Comparison of ENCODE assay signal across 8 mouse cellular contexts in the genomic region with DNA sequence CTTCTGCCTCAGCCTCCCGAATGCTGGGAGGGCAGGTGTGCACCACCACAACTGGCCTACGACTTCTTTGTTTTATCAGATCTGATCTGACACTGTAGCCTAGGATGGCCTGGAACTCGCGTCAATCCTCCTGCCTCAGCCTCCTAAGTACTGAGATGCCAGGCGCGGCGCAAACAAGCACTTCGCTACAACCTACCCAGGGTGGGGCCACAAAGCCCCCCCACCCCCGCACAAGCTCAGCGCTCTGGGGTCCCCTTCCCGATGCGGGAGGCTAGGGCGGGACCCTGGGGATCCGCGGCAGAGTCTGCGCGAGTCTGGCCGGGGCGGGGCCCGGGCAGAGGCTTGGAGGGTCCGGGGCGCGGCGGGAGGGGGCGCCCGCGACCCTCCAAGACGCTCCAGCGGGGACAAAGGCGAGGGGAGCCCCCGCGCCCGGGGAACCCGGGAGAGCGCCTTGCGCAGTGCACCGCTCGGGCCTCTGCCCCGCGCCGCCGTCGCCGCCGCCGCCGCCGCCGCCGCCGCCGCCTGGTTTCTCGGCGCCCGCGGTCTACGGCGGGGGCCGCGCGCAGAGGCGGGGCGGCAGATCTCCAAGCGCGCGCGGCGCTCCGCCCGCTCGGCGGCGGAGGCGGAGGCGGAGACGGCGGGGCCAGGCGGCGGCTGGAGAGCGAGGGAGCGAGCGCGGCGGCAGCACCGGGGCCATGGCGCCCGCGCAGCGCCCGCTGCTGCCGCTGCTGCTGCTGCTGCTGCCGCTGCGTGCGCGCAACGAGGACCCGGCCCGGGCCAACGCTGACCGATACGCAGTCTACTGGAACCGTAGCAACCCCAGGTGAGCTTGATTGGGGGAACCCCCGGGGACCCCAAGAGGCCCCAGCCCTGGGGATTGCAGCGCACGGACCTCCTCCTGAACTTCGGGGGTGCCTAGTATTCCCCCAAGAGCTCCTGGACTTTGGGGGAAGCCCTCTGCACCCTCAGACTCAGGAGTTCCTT. TPM values are rescaled to one million over a fixed set of nuclear protein-coding genes. Genes with fewer than 3 reads are reported as not detected.
DNase-seq lines count a peak whose midpoint lies in the region; ATAC-seq and TF ChIP-seq lines count a peak whose summit lies in the region.

A gene (plus strand): TSS at position 415 of the 984 bp plus-strand sequence.

- H3K27ac ChIP-seq in limb, embryonic 13.5 days = peak within 1 kb of the TSS; percentile 73
- H3K27ac ChIP-seq in olfactory bulb, adult 2 months (ENCODE audit: insufficient read depth, low read depth, low read length) = peak within 1 kb of the TSS; percentile 58

- H3K9me3 ChIP-seq in G1E (replicated peaks) = no peaks in the 10 kb centered on the region
- no peaks in the 10 kb centered on the region for H3K9me3 ChIP-seq in limb, embryonic 13.5 days

- peaks cover 23% of the 10 kb centered on the region for H3K4me1 ChIP-seq in G1E (ENCODE audit: insufficient read depth, low read depth, low read length)
- H3K4me1 ChIP-seq in limb, embryonic 13.5 days = peaks cover 34% of the 10 kb centered on the region
- peaks cover 21% of the 10 kb centered on the region for H3K4me1 ChIP-seq in olfactory bulb, adult 2 months (ENCODE audit: control insufficient read depth, insufficient read depth, low read length)

- peak within 1 kb of the TSS; percentile 63; the same call in 1 of the 2 replicates for H3K4me3 ChIP-seq in G1E (ENCODE audit: low read depth, low read length)
- peak within 1 kb of the TSS; percentile 86 for H3K4me3 ChIP-seq in limb, embryonic 13.5 days
- peak within 1 kb of the TSS; percentile 90 for H3K4me3 ChIP-seq in olfactory bulb, adult 2 months (ENCODE audit: insufficient read depth, low read depth, low read length)

- H3K36me3 ChIP-seq in G1E (replicated peaks) = peaks cover 24% of the 10 kb centered on the region
- peaks cover 22% of the 10 kb centered on the region for H3K36me3 ChIP-seq in limb, embryonic 13.5 days

- peaks cover 65% of the 10 kb centered on the region for H3K27me3 ChIP-seq in G1E (ENCODE audit: insufficient read depth, low read length)
- H3K27me3 ChIP-seq in limb, embryonic 13.5 days = no peaks in the 10 kb centered on the region

- TF ChIP-seq POLR2A in olfactory bulb, adult 2 months (IDR thresholded peaks at IDR 0.05; ENCODE audit: insufficient read depth, low read depth, low read length) = peak; percentile 66

- H3K4me2 ChIP-seq in limb, embryonic 13.5 days (replicated peaks) = peak within 1 kb of the TSS; percentile 97

- no peak for TF ChIP-seq CTCF in G1E (IDR thresholded peaks at IDR 0.05; ENCODE audit: low read depth, low read length)
- no peak for TF ChIP-seq CTCF in olfactory bulb, adult 2 months (IDR thresholded peaks at IDR 0.05; ENCODE audit: insufficient read depth, low read depth, low read length)

- 2% methylated on average over 86 of the region's 106 CpGs for WGBS in limb, embryonic 13.5 days
- WGBS in olfactory bulb, adult 2 months = 6% methylated on average over 96 of the region's 106 CpGs

- peak in 1 of 2 experiments; percentile 69 for DNase-seq in layer of hippocampus, postnatal 10 days (ENCODE audit: low spot score in 2 of 2)
- DNase-seq in layer of hippocampus, adult 8-10 months (ENCODE audit: low spot score in 2 of 2) = no peak
- no peak for DNase-seq in G1E (ENCODE audit: low spot score)
- peak; percentile 55 to 65 for DNase-seq in cerebellum, postnatal 36 days
- peak; percentile 41 to 50 for DNase-seq in heart, postnatal 10 days
- no peak for DNase-seq in frontal cortex, adult 2 months (ENCODE audit: extremely low spot score in 1 of 2, low spot score in 1 of 2)

- peak within 1 kb of the TSS; percentile 96 for H3K9ac ChIP-seq in limb, embryonic 13.5 days

- intact Hi-C loops in heart, postnatal 10 days (cut with DNase I) = loop anchor here (5.0 to 10.0 kb wide), 2 partner anchors 165 to 193 kb away; a partner anchor contains a TSS

- ATAC-seq in G1E (ENCODE audit: extremely low read depth, insufficient number of reproducible peaks, low FRiP score, poor library complexity, severe bottlenecking) = no peak
- ATAC-seq in limb, embryonic 13.5 days (ENCODE audit: low FRiP score, low read depth) = peak; percentile 62

RNA-seq across cellular contexts. Expression of the gene that starts here (rescaled TPM):
- total RNA-seq in layer of hippocampus, postnatal 10 days (2021) = 10 to 100 TPM; 16.8 to 19.8 TPM
- total RNA-seq in layer of hippocampus, adult 8-10 months (2022) = 1 to 10 TPM; 7.4 to 8.3 (median 7.9) TPM
- not detected in 2 replicates for total RNA-seq in G1E (2014; fragmentation: Nextera tagmentation)
- total RNA-seq in G1E (2017) = not detected in 2 replicates
- 0.18 and 0.20 TPM in 2 replicates for polyA plus RNA-seq in G1E (2012)
- total RNA-seq in heart, postnatal 10 days (2021) = 1 to 10 TPM; 1.4 to 1.7 TPM
- 39.5 and 40.4 TPM in 2 replicates for polyA plus RNA-seq in limb, embryonic 13.5 days (2015; fragmentation: Nextera tagmentation; extraction: Ambion mirVana)
- polyA plus RNA-seq in olfactory bulb, adult 2 months (2012; ENCODE audit: insufficient read depth, insufficient read length, low replicate concordance, missing spikeins) = not detected in 2 replicates
- polyA plus RNA-seq in frontal cortex, adult 2 months (2012; rRNA removed) = 8.2 and 10.2 TPM in 2 replicates

Comparison
In these comparisons a context has a peak if more than half of its experiments do, and no peak if none do; other contexts are left out.
1. DNase-seq: peak in cerebellum, postnatal 36 days (2 of 2) and heart, postnatal 10 days (2 of 2); none in layer of hippocampus, adult 8-10 months (0 of 2), G1E (single experiment) and frontal cortex, adult 2 months (0 of 2).
2. Peak in every context shown above with its lines, with median percentiles within 50 percentile points of each other: H3K4me3 ChIP-seq.